Mouse (Mus musculus): ENCODE results near the gene Mettl27. TPM values are rescaled to one million over a fixed set of nuclear protein-coding genes. Genes with fewer than 3 reads are reported as not detected.

Mettl27 gene
- polyA plus RNA-seq, 1 experiment from 2014 or later = 21.0 TPM

Other genes starting within 250 kb of the Mettl27 start
- gene Limk1, start 243.8 kb upstream of the Mettl27 start, polyA plus RNA-seq (2015; fragmentation: Nextera tagmentation; extraction: Ambion mirVana) = 5.9 TPM in 2 replicates
- gene Eln, start 185.0 kb upstream of the Mettl27 start, polyA plus RNA-seq (2015; fragmentation: Nextera tagmentation; extraction: Ambion mirVana) = 88.3 and 92.2 TPM in 2 replicates
- gene Tmem270, start 25.6 kb upstream of the Mettl27 start, polyA plus RNA-seq (2015; fragmentation: Nextera tagmentation; extraction: Ambion mirVana) = not detected in 2 replicates
- 7.9 and 22.3 TPM in 2 replicates for gene Cldn13, start 16.8 kb upstream of the Mettl27 start, polyA plus RNA-seq (2015; fragmentation: Nextera tagmentation; extraction: Ambion mirVana)
- gene Cldn4, start 14.6 kb downstream of the Mettl27 start, polyA plus RNA-seq (2015; fragmentation: Nextera tagmentation; extraction: Ambion mirVana) = 54.5 and 58.6 TPM in 2 replicates
- gene Cldn3, start 53.8 kb downstream of the Mettl27 start, polyA plus RNA-seq (2015; fragmentation: Nextera tagmentation; extraction: Ambion mirVana) = 120 and 147 TPM in 2 replicates
- gene Abhd11, start 76.8 kb downstream of the Mettl27 start, polyA plus RNA-seq (2015; fragmentation: Nextera tagmentation; extraction: Ambion mirVana) = 70.9 and 78.9 TPM in 2 replicates
- 11.8 and 12.3 TPM in 2 replicates for gene Stx1a, start 91.1 kb downstream of the Mettl27 start, polyA plus RNA-seq (2015; fragmentation: Nextera tagmentation; extraction: Ambion mirVana)
- 28.9 and 33.5 TPM in 2 replicates for gene Dnajc30, start 131.8 kb downstream of the Mettl27 start, polyA plus RNA-seq (2015; fragmentation: Nextera tagmentation; extraction: Ambion mirVana)
- 98.6 and 112 TPM in 2 replicates for gene Bud23, start 132.6 kb downstream of the Mettl27 start, polyA plus RNA-seq (2015; fragmentation: Nextera tagmentation; extraction: Ambion mirVana)
- gene Vps37d, start 145.9 kb downstream of the Mettl27 start, polyA plus RNA-seq (2015; fragmentation: Nextera tagmentation; extraction: Ambion mirVana) = 7.3 and 7.6 TPM in 2 replicates
- 5.8 and 7.5 TPM in 2 replicates for gene Mlxipl, start 157.5 kb downstream of the Mettl27 start, polyA plus RNA-seq (2015; fragmentation: Nextera tagmentation; extraction: Ambion mirVana)
- gene Tbl2, start 217.3 kb downstream of the Mettl27 start, polyA plus RNA-seq (2015; fragmentation: Nextera tagmentation; extraction: Ambion mirVana) = 20.9 and 27.0 TPM in 2 replicates
- gene Bcl7b, start 235.9 kb downstream of the Mettl27 start, polyA plus RNA-seq (2015; fragmentation: Nextera tagmentation; extraction: Ambion mirVana) = 48.4 and 56.0 TPM in 2 replicates